8 mouse cellular contexts compared by ENCODE assay signal in the genomic region with DNA sequence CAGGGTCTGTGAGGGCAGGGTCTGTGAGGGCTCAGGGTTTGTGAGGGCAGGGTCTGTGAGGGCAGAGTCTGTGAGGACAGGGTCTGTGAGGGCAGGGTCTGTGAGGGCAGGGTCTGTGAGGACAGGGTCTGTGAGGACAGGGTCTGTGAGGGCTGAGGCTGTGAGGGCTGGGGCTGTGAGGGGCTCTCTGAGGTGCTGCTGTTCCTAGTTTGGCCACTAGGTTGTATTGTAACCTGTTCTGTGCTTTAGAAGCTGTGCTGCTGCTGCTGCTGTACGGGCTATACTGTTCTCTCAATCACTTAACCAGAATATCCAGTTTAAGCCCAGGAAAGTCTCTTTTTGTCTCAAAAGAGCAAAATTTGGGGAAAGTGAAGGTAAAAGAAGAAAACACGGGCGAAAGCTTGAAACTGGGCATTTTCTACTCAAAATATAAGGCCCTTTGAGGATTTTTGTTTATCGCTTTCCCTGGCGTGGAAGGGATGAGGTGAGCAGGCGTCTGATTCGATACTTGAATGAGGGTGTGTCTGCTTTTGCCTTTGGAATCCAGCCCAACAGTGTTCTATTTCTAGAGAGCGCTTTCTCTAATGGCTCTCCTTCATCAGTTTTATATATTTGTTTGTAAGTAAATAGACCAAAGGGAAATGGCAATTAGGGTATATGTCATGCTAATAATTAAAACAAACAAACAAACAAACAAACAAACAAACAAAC.
DNase-seq lines count a peak whose midpoint lies in the region; ATAC-seq and TF ChIP-seq lines count a peak whose summit lies in the region.

No protein-coding gene starts in this region.

- in situ Hi-C loops in Patski (cut with MboI; ENCODE audit: low pct_unique_long_range_greater_than_20kb) = loop anchor here (25.0 kb wide), 1 partner anchor 713 kb away; no protein-coding TSS in a partner anchor

- H3K4me3 ChIP-seq in forebrain, embryonic 10.5 days = peak overlapping the region; percentile 25; the same call in 1 of the 2 replicates
- H3K4me3 ChIP-seq in hindbrain, postnatal 0 days (ENCODE audit: low read length) = no peak overlapping the region

- peak overlapping the region; percentile 21; the same call in 1 of the 2 replicates for H3K4me2 ChIP-seq in hindbrain, postnatal 0 days (ENCODE audit: low read depth, low read length)

- CTCF ChIA-PET in Patski (lab: Charles Lee) = interaction anchor here (3.3 kb wide), 1 partner anchor 721 kb away, joined by 16 read pairs; no protein-coding TSS in a partner anchor

- H3K4me1 ChIP-seq in forebrain, embryonic 10.5 days = peaks cover 19% of the 10 kb centered on the region
- H3K4me1 ChIP-seq in hindbrain, postnatal 0 days (ENCODE audit: insufficient read depth, low read length) = no peaks in the 10 kb centered on the region

- TF ChIP-seq CTCF in Patski (IDR thresholded peaks at IDR 0.05) = peak; percentile 62
- TF ChIP-seq CTCF in hindbrain, postnatal 0 days (IDR thresholded peaks at IDR 0.05; ENCODE audit: low read depth) = peak; percentile 67

- no peak overlapping the region for H3K9ac ChIP-seq in hindbrain, postnatal 0 days (replicated peaks; ENCODE audit: low read length)

- POLR2A ChIA-PET in Patski (lab: Charles Lee) = no interaction called here

- peak overlapping the region; percentile 81 for H3K27ac ChIP-seq in forebrain, embryonic 10.5 days
- H3K27ac ChIP-seq in hindbrain, postnatal 0 days = no peak overlapping the region

- H3K9me3 ChIP-seq in forebrain, embryonic 10.5 days = no peaks in the 10 kb centered on the region
- H3K9me3 ChIP-seq in hindbrain, postnatal 0 days (ENCODE audit: low read length) = no peaks in the 10 kb centered on the region

- 40% methylated on average over 8 of the region's 8 CpGs for WGBS in forebrain, embryonic 10.5 days
- 36% methylated on average over 8 of the region's 8 CpGs for WGBS in hindbrain, postnatal 0 days

- H3K36me3 ChIP-seq in forebrain, embryonic 10.5 days (replicated peaks) = no peaks in the 10 kb centered on the region
- H3K36me3 ChIP-seq in hindbrain, postnatal 0 days (ENCODE audit: insufficient read depth, low read length) = no peaks in the 10 kb centered on the region

- H3K27me3 ChIP-seq in Patski = peaks cover 9% of the 10 kb centered on the region
- H3K27me3 ChIP-seq in forebrain, embryonic 10.5 days (ENCODE audit: poor library complexity, severe bottlenecking) = no peaks in the 10 kb centered on the region
- H3K27me3 ChIP-seq in hindbrain, postnatal 0 days (ENCODE audit: insufficient read depth, low read length) = no peaks in the 10 kb centered on the region

- ATAC-seq in Patski = peak; percentile 71
- ATAC-seq in hindbrain, postnatal 0 days = peak; percentile 53; the same call in 1 of the 2 replicates

- DNase-seq in cerebellum, adult 11-12 months = peak; percentile 6
- DNase-seq in cerebellum, adult 11 months = no peak
- no peak for DNase-seq in Patski (ENCODE audit: low read depth, low spot score)
- DNase-seq in forebrain, embryonic 10.5 days (ENCODE audit: extremely low spot score, low spot score) = peak; percentile 66
- peak; percentile 51 for DNase-seq in hindbrain, postnatal 0 days (ENCODE audit: low spot score)
- peak; percentile 82 for DNase-seq in mesoderm, embryonic 11.5 days (ENCODE audit: low read depth, low spot score)
- DNase-seq in thymus, postnatal 14 days = peak; percentile 79
- DNase-seq in urinary bladder, postnatal 25 days (ENCODE audit: low spot score) = no peak

Comparison
In these comparisons a context has a peak if more than half of its experiments do, and no peak if none do; other contexts are left out.
1. DNase-seq: peak in cerebellum, adult 11-12 months (single experiment), forebrain, embryonic 10.5 days (single experiment), hindbrain, postnatal 0 days (single experiment), mesoderm, embryonic 11.5 days (single experiment) and thymus, postnatal 14 days (single experiment); none in cerebellum, adult 11 months (single experiment), Patski (single experiment) and urinary bladder, postnatal 25 days (single experiment).